Mouse (Mus musculus) forebrain, embryonic 10.5 days (tissue): Measurements from ENCODE around the gene Gm20812. TPM values are rescaled to one million over a fixed set of nuclear protein-coding genes. Genes with fewer than 3 reads are reported as not detected.
"Not testable (repeated sequence)": the region's sequence is repeated elsewhere in the genome, so short reads cannot be mapped to it uniquely, and the experiment has no call there.

Experiments used
- DNase-seq: peaks from one replicate; pipeline ENCODE4 v3.0.0-alpha.2; 2017; ENCODE audit warnings: low spot score; ENCODE audit errors: extremely low spot score
- H3K27ac ChIP-seq: fragments of 300-500 bp; sonication (generic); 2 replicates; pipeline ENCODE4 v1.5.1; 2016; ENCODE audit warnings: mild to moderate bottlenecking
- H3K27me3 ChIP-seq: fragments of 300-500 bp; sonication (generic); 2 replicates; pipeline ENCODE4 v1.6.1; 2016; ENCODE audit warnings: mild to moderate bottlenecking; ENCODE audit not compliant: poor library complexity, severe bottlenecking
- H3K36me3 ChIP-seq: fragments of 300-500 bp; sonication (generic); replicated peaks from 2 replicates; pipeline ENCODE4 v1.6.1; 2016; ENCODE audit warnings: mild to moderate bottlenecking, moderate library complexity
- H3K4me1 ChIP-seq: fragments of 300-500 bp; sonication (generic); 2 replicates; pipeline ENCODE4 v1.6.1; 2016
- H3K4me3 ChIP-seq: fragments of 300-500 bp; sonication (generic); 2 replicates; pipeline ENCODE4 v1.5.1; 2016; ENCODE audit warnings: mild to moderate bottlenecking, moderate library complexity
- H3K9me3 ChIP-seq: fragments of 300-500 bp; sonication (generic); 2 replicates; pipeline ENCODE4 v1.6.1; 2016; ENCODE audit warnings: mild to moderate bottlenecking, moderate library complexity
- WGBS: fragments of 180-500 bp; shearing (Covaris S2); methylation state at CpG from one replicate; pipeline ENCODE4 v1.1.7; 2016; 5-methylcytosine and 5-hydroxymethylcytosine counted together
- polyA plus RNA-seq: library from polyadenylated mRNA; unstranded; fragments of >200 nt; fragmentation: Nextera tagmentation; extraction: Ambion mirVana; gene quantifications from 2 replicates; pipeline ENCODE4 v1.2.1, GENCODE M21; 2016

Gm20812 gene
- polyA plus RNA-seq = not detected in 2 replicates

DNA sequence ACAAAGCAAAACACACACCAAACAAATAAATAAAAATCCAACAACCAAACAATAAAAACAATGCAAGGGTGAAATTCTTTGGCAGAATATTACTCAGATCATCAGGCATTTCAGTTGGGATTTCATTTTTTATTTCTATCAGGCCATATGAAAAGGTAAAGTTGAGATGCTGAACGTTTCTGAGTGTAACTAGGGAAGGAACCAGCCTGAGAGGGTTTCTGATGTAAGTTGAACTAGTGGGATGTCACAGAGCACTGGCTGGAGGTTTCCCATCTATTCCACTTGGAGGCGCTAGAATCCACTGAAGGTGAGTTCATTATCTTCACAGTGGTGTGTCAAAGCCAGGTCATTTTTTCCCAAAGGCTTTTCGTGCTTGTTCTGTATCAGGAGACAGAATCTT lies at the start of gene Gm20812:
Gene Gm20812, plus strand, starts transcription at position 301 of the 400 bp plus-strand sequence.
- H3K36me3 ChIP-seq, H3K27me3 ChIP-seq, H3K4me3 ChIP-seq, H3K27ac ChIP-seq, H3K9me3 ChIP-seq, DNase-seq, H3K4me1 ChIP-seq: not testable (repeated sequence)
- no CpG with 5 or more reads among the region's 3 CpGs for WGBS

Other genes with a start within 250 kb of the Gm20812 start
- gene Gm29554, start 108.0 kb upstream of the Gm20812 start, polyA plus RNA-seq = not detected in 2 replicates